Comparison of ENCODE assay signal across 8 mouse cellular contexts in the genomic region with DNA sequence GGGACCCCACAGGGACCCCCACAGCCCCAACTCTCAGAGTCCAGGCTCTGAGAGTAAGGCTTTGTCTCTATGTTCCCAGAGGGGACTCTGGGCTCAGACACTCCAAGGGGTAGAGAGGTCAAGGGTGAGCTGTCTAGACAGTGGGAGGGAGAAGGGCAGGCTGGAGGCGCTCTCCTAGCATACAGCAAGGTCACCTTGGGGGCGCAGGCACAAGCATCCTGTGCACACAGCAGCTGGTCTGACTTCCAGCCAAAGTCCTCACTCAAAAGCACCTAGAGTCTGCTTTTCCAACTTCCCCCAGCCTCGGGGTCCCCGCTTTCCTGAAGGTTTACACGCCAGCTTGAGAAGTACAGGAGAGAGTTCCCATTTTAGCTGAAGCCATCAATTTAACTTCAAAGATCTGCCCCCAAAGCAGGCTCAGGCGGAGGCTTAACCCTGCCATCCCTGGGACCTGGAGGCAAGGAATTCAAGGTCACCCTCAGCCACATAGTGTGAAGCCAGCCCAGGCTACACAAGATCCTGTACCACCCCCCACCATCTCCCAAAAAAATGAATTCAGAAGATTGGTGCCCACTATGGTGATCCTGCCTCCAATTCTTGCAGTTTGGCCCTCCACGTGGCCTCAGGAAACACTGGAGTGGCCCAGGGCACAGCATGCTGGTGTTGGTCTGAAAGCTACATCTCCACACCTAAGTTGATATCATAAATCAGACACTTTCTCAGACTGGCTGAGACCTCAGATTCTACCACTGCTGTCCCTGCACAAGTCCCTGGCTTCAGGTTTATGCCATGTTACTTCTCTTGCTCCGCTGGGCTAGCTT. TPM values are rescaled to one million over a fixed set of nuclear protein-coding genes. Genes with fewer than 3 reads are reported as not detected.
A peak's percentile ranks its signal among the peaks of the same experiment; 100 is the strongest.
DNase-seq lines count a peak whose midpoint lies in the region; ATAC-seq and TF ChIP-seq lines count a peak whose summit lies in the region.

No protein-coding gene starts in this region.

- intact Hi-C loops in heart, adult 2 months (cut with DNase I), result no loop called here
- intact Hi-C loops in left cerebral cortex, adult 2 months (cut with DNase I), result no loop called here

- no peaks in the 10 kb centered on the region for H3K79me2 ChIP-seq in heart, adult 2 months (replicated peaks; ENCODE audit: control insufficient read depth, insufficient read depth, low read length)

- WGBS in heart, adult 2 months, result 48% methylated on average over 8 of the region's 8 CpGs
- 39% methylated on average over 8 of the region's 8 CpGs for WGBS in heart, embryonic 15.5 days
- 34% methylated on average over 8 of the region's 8 CpGs for WGBS in neural tube, embryonic 14.5 days

- peak overlapping the region; percentile 74 for H3K27ac ChIP-seq in heart, adult 2 months
- H3K27ac ChIP-seq in heart, embryonic 15.5 days, result peak overlapping the region; percentile 89
- peak overlapping the region; percentile 39; the same call in 1 of the 2 replicates for H3K27ac ChIP-seq in neural tube, embryonic 14.5 days (ENCODE audit: low read depth, low read length)
- no peak overlapping the region for H3K27ac ChIP-seq in left cerebral cortex, adult 2 months

- TF ChIP-seq CTCF in heart, adult 2 months (IDR thresholded peaks at IDR 0.05), result no peak
- TF ChIP-seq CTCF in left cerebral cortex, adult 2 months (IDR thresholded peaks at IDR 0.05), result no peak

- H3K27me3 ChIP-seq in heart, adult 2 months (ENCODE audit: control insufficient read depth, insufficient read depth, low read length), result no peaks in the 10 kb centered on the region
- no peaks in the 10 kb centered on the region for H3K27me3 ChIP-seq in heart, embryonic 15.5 days
- no peaks in the 10 kb centered on the region for H3K27me3 ChIP-seq in neural tube, embryonic 14.5 days (ENCODE audit: control insufficient read depth, insufficient read depth, low read length)

- H3K9me3 ChIP-seq in heart, embryonic 15.5 days (replicated peaks), result no peaks in the 10 kb centered on the region
- no peaks in the 10 kb centered on the region for H3K9me3 ChIP-seq in neural tube, embryonic 14.5 days (ENCODE audit: control insufficient read depth, low read length)

- no peak overlapping the region for H3K4me2 ChIP-seq in heart, embryonic 15.5 days
- H3K4me2 ChIP-seq in neural tube, embryonic 14.5 days (ENCODE audit: low read depth, low read length), result no peak overlapping the region

- no peak overlapping the region for H3K9ac ChIP-seq in heart, adult 2 months (ENCODE audit: low read depth, low read length)
- H3K9ac ChIP-seq in heart, embryonic 15.5 days, result no peak overlapping the region; the same call in 1 of the 2 replicates
- no peak overlapping the region for H3K9ac ChIP-seq in neural tube, embryonic 14.5 days (replicated peaks; ENCODE audit: low read depth, low read length)

- H3K4me1 ChIP-seq in heart, adult 2 months (ENCODE audit: control insufficient read depth, insufficient read depth, low read length), result peaks cover 35% of the 10 kb centered on the region
- H3K4me1 ChIP-seq in heart, embryonic 15.5 days (replicated peaks), result peaks cover 53% of the 10 kb centered on the region
- peaks cover 24% of the 10 kb centered on the region for H3K4me1 ChIP-seq in neural tube, embryonic 14.5 days (ENCODE audit: control insufficient read depth, insufficient read depth, low read length)

- no peak for TF ChIP-seq POLR2A in heart, adult 2 months (IDR thresholded peaks at IDR 0.05; ENCODE audit: insufficient read depth, low read depth, low read length)

- no peak for TF ChIP-seq EP300 in heart, adult 2 months (IDR thresholded peaks at IDR 0.05; ENCODE audit: insufficient read depth, low read depth, low read length)

- 0 out of 2 replicates have a peak, but pooled peaks have one; percentile 19 for ATAC-seq in heart, embryonic 15.5 days (replicated peaks; ENCODE audit: insufficient number of reproducible peaks, insufficient read depth, low FRiP score, low read depth)
- no peak for ATAC-seq in neural tube, embryonic 14.5 days (ENCODE audit: low read depth)

- peak; percentile 45 to 55 for DNase-seq in heart, adult 2 months
- DNase-seq in heart, adult 9 months (ENCODE audit: low spot score in 2 of 2), result no peak
- peak; percentile 80 to 92 for DNase-seq in kidney, postnatal 25 days
- no peak for DNase-seq in left cerebral cortex, adult 2 months (ENCODE audit: extremely low spot score in 1 of 2, low spot score in 2 of 2)
- DNase-seq in spleen, adult 12 weeks (ENCODE audit: low spot score), result no peak
- no peak for DNase-seq in urinary bladder, adult 18-20 months (ENCODE audit: low spot score in 2 of 2)

- peaks cover 5% of the 10 kb centered on the region for H3K36me3 ChIP-seq in heart, adult 2 months (ENCODE audit: control insufficient read depth, insufficient read depth, low read length)
- H3K36me3 ChIP-seq in heart, embryonic 15.5 days, result peaks cover 25% of the 10 kb centered on the region
- 0 out of 2 replicates have a peak, but pooled peaks cover 4% of the 10 kb centered on the region for H3K36me3 ChIP-seq in neural tube, embryonic 14.5 days (ENCODE audit: control insufficient read depth, insufficient read depth, low read length)

- no peak overlapping the region for H3K4me3 ChIP-seq in heart, adult 2 months
- H3K4me3 ChIP-seq in heart, embryonic 15.5 days, result no peak overlapping the region
- H3K4me3 ChIP-seq in neural tube, embryonic 14.5 days (ENCODE audit: low read depth, low read length), result no peak overlapping the region
- H3K4me3 ChIP-seq in left cerebral cortex, adult 2 months, result no peak overlapping the region

RNA-seq across cellular contexts. Expression of gene Pgpep1, which starts 12.6 kb away (rescaled TPM):
- 10 to 100 TPM; 39.7 to 48.4 TPM for total RNA-seq in heart, adult 2 months (2021)
- polyA plus RNA-seq in heart, adult 2 months (2012; rRNA removed), result 35.5 and 44.8 TPM in 2 replicates
- 32.2 and 36.3 TPM in 2 replicates for polyA plus RNA-seq in heart, embryonic 15.5 days (2015; fragmentation: Nextera tagmentation; extraction: Ambion mirVana)
- 74.5 and 85.2 TPM in 2 replicates for polyA plus RNA-seq in neural tube, embryonic 14.5 days (2014; fragmentation: Nextera tagmentation; extraction: Ambion mirVana)
- total RNA-seq in left cerebral cortex, adult 2 months (2021), result 10 to 100 TPM; 15.5 to 17.5 TPM

RNA-seq across cellular contexts. Expression of gene Gdf15, which starts 15.3 kb away (rescaled TPM):
- total RNA-seq in heart, adult 2 months (2021), result 1 to 10 TPM; 1.1 to 2.0 TPM
- polyA plus RNA-seq in heart, adult 2 months (2012; rRNA removed), result 0.38 and 3.8 TPM in 2 replicates
- polyA plus RNA-seq in heart, embryonic 15.5 days (2015; fragmentation: Nextera tagmentation; extraction: Ambion mirVana), result 0.89 and 1.3 TPM in 2 replicates
- polyA plus RNA-seq in neural tube, embryonic 14.5 days (2014; fragmentation: Nextera tagmentation; extraction: Ambion mirVana), result 0.54 TPM in 1 of 2 replicates, not detected in the other
- total RNA-seq in left cerebral cortex, adult 2 months (2021), result not detected

RNA-seq across cellular contexts. Expression of gene Lsm4, which starts 25.5 kb away (rescaled TPM):
- total RNA-seq in heart, adult 2 months (2021), result 10 to 100 TPM; 56.9 to 64.2 TPM
- polyA plus RNA-seq in heart, adult 2 months (2012; rRNA removed), result 54.1 and 68.3 TPM in 2 replicates
- polyA plus RNA-seq in heart, embryonic 15.5 days (2015; fragmentation: Nextera tagmentation; extraction: Ambion mirVana), result 256 and 281 TPM in 2 replicates
- 193 and 194 TPM in 2 replicates for polyA plus RNA-seq in neural tube, embryonic 14.5 days (2014; fragmentation: Nextera tagmentation; extraction: Ambion mirVana)
- total RNA-seq in left cerebral cortex, adult 2 months (2021), result 10 to 100 TPM; 62.1 to 62.9 TPM

RNA-seq across cellular contexts. Expression of gene Lrrc25, which starts 31.6 kb away (rescaled TPM):
- total RNA-seq in heart, adult 2 months (2021), result 1 to 10 TPM; 1.6 to 1.8 TPM
- polyA plus RNA-seq in heart, adult 2 months (2012; rRNA removed), result 3.6 and 4.5 TPM in 2 replicates
- 1.4 and 3.4 TPM in 2 replicates for polyA plus RNA-seq in heart, embryonic 15.5 days (2015; fragmentation: Nextera tagmentation; extraction: Ambion mirVana)
- polyA plus RNA-seq in neural tube, embryonic 14.5 days (2014; fragmentation: Nextera tagmentation; extraction: Ambion mirVana), result 0.20 and 1.8 TPM in 2 replicates
- under 1 TPM; 0.70 to 0.96 TPM for total RNA-seq in left cerebral cortex, adult 2 months (2021)

RNA-seq across cellular contexts. Expression of gene Ssbp4, which starts 38.9 kb away (rescaled TPM):
- total RNA-seq in heart, adult 2 months (2021), result 10 to 100 TPM; 34.6 to 35.8 TPM
- polyA plus RNA-seq in heart, adult 2 months (2012; rRNA removed), result 45.6 and 72.8 TPM in 2 replicates
- polyA plus RNA-seq in heart, embryonic 15.5 days (2015; fragmentation: Nextera tagmentation; extraction: Ambion mirVana), result 62.1 and 82.6 TPM in 2 replicates
- 163 and 240 TPM in 2 replicates for polyA plus RNA-seq in neural tube, embryonic 14.5 days (2014; fragmentation: Nextera tagmentation; extraction: Ambion mirVana)
- 100 to 1,000 TPM; 221 to 261 TPM for total RNA-seq in left cerebral cortex, adult 2 months (2021)

Comparison
In these comparisons a context has a peak if more than half of its experiments do, and no peak if none do; other contexts are left out.
1. DNase-seq: peak in heart, adult 2 months (2 of 2) and kidney, postnatal 25 days (2 of 2); none in heart, adult 9 months (0 of 2), left cerebral cortex, adult 2 months (0 of 2), spleen, adult 12 weeks (single experiment) and urinary bladder, adult 18-20 months (0 of 2).